Mouse (Mus musculus): ENCODE measurements around the gene D130043K22Rik. TPM values are rescaled to one million over a fixed set of nuclear protein-coding genes. Genes with fewer than 3 reads are reported as not detected.

The D130043K22Rik gene
- polyA plus RNA-seq, 1 experiment from 2014 or later, result 0.27 TPM

GRCm38 (mm10) chr13:24868233-24868632 lies 23.3 kb downstream of the D130043K22Rik start:
- H3K9me3 ChIP-seq (replicated peaks; ENCODE audit: control insufficient read depth, low read length), result no peaks in the 10 kb centered on the region
- peaks cover 5% of the 10 kb centered on the region; the same call in 1 of the 2 replicates for H3K4me1 ChIP-seq (ENCODE audit: control insufficient read depth, low read depth, low read length)
- no peak overlapping the region for H3K27ac ChIP-seq (ENCODE audit: low read length)
- no peaks in the 10 kb centered on the region for H3K27me3 ChIP-seq (ENCODE audit: control insufficient read depth, insufficient read depth, low read depth, low read length)
- 63% methylated on average over 7 of the region's 7 CpGs for WGBS (ENCODE audit: insufficient replicate concordance)
- H3K36me3 ChIP-seq (ENCODE audit: control insufficient read depth, insufficient read depth), result no peaks in the 10 kb centered on the region
- ATAC-seq (ENCODE audit: low read depth), result no peak
- no peak overlapping the region for H3K4me2 ChIP-seq (ENCODE audit: low read depth, low read length)
- no peak overlapping the region for H3K4me3 ChIP-seq (ENCODE audit: low read depth, low read length)
- H3K9ac ChIP-seq (ENCODE audit: low read depth, low read length), result no peak overlapping the region

DNA sequence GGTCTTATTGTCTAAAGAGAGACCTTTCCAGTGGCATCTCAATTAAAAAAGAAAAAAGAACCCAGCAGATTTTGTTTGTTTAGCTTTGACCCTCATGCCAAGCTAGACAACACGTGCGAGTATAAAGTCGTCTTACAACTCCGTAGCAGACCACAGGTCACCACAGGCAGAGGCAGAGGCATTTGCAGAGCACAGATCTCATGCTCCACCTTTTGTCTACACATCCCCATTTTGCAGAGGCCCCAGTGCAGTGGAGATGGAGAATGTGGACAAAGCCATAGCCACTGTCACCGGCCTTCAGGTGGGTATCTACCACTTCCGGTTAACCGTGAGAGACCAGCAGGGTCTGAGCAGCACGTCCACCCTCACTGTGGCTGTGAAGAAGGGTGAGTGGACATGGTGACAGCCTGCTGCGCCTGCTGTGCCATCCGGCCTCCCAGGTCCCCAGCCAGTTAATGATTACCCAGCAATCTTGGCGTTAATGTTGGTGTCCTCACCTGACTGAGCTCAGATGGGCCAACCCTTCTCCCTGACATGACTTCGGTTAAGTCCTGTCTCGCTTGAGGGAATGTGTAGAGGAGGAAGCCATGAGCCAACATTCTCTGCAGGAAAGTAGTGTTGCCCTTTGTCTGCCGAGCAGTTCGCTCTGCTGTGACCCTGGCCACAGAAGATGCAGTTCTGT lies 34.6 kb downstream of the D130043K22Rik start:
- no peaks in the 10 kb centered on the region for H3K27me3 ChIP-seq (ENCODE audit: control insufficient read depth, insufficient read depth, low read depth, low read length)
- H3K9me3 ChIP-seq (replicated peaks; ENCODE audit: control insufficient read depth, low read length), result no peaks in the 10 kb centered on the region
- no peak overlapping the region for H3K4me2 ChIP-seq (ENCODE audit: low read depth, low read length)
- no peaks in the 10 kb centered on the region for H3K4me1 ChIP-seq (ENCODE audit: control insufficient read depth, low read depth, low read length)
- H3K9ac ChIP-seq (ENCODE audit: low read depth, low read length), result no peak overlapping the region
- peak; percentile 65 for ATAC-seq (ENCODE audit: low read depth)
- 58% methylated on average over 15 of the region's 15 CpGs for WGBS (ENCODE audit: insufficient replicate concordance)
- H3K27ac ChIP-seq (ENCODE audit: low read length), result no peak overlapping the region
- H3K36me3 ChIP-seq (ENCODE audit: control insufficient read depth, insufficient read depth), result no peaks in the 10 kb centered on the region
- no peak overlapping the region for H3K4me3 ChIP-seq (ENCODE audit: low read depth, low read length)

- ATAC-seq (ENCODE audit: low read depth), result no peak
- no peaks in the 10 kb centered on the region for H3K4me1 ChIP-seq (ENCODE audit: control insufficient read depth, low read depth, low read length)
These were observed 35.3 kb downstream of the D130043K22Rik start for GRCm38 (mm10) chr13:24880208-24880607.

GRCm38 (mm10) chr13:24880704-24881103 lies 35.8 kb downstream of the D130043K22Rik start:
- ATAC-seq (ENCODE audit: low read depth), result 0 out of 2 replicates have a peak, but pooled peaks have one; percentile 39
- H3K4me2 ChIP-seq (ENCODE audit: low read depth, low read length), result no peak overlapping the region
- H3K9ac ChIP-seq (ENCODE audit: low read depth, low read length), result no peak overlapping the region
- no peak overlapping the region for H3K27ac ChIP-seq (ENCODE audit: low read length)
- H3K27me3 ChIP-seq (ENCODE audit: control insufficient read depth, insufficient read depth, low read depth, low read length), result no peaks in the 10 kb centered on the region
- no peaks in the 10 kb centered on the region for H3K9me3 ChIP-seq (replicated peaks; ENCODE audit: control insufficient read depth, low read length)
- H3K4me1 ChIP-seq (ENCODE audit: control insufficient read depth, low read depth, low read length), result no peaks in the 10 kb centered on the region
- H3K36me3 ChIP-seq (ENCODE audit: control insufficient read depth, insufficient read depth), result no peaks in the 10 kb centered on the region
- WGBS (ENCODE audit: insufficient replicate concordance), result 58% methylated on average over 5 of the region's 5 CpGs
- H3K4me3 ChIP-seq (ENCODE audit: low read depth, low read length), result no peak overlapping the region

More at GRCm38 (mm10) chr13:24880208-24880607, 35.3 kb downstream of the D130043K22Rik start:
- Histone ChIP-seq H3K27ac (ENCODE audit: low read length) (no peak overlapping the region), H3K36me3 (ENCODE audit: control insufficient read depth, insufficient read depth) (no peaks in the 10 kb centered on the region), H3K27me3 (ENCODE audit: control insufficient read depth, insufficient read depth, low read depth, low read length) (no peaks in the 10 kb centered on the region), H3K9me3 (replicated peaks; ENCODE audit: control insufficient read depth, low read length) (no peaks in the 10 kb centered on the region), H3K4me3 (ENCODE audit: low read depth, low read length) (no peak overlapping the region), H3K4me2 (ENCODE audit: low read depth, low read length) (no peak overlapping the region), H3K9ac (ENCODE audit: low read depth, low read length) (no peak overlapping the region)
- 52% methylated on average over 6 of the region's 6 CpGs for WGBS (ENCODE audit: insufficient replicate concordance)

DNA sequence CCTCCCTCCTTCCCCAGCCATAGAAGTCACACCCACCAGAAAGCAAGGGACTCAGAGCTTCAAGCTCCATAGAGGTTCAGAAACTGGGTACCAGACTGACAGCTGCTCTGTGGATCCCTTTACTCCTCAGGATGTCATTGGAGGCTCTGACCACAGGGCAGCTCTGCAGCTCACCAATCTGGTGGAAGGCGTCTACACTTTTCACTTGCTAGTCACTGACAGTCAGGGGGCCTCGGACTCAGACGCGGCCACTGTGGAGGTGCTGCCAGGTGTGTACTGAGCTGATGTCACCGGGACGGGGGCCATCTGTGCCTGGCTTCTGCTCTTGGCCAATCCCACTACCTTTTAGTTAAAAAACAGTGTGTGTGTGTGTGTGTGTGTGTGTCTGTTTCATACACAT lies 37.5 kb downstream of the D130043K22Rik start:
- 65% methylated on average over 6 of the region's 6 CpGs for WGBS (ENCODE audit: insufficient replicate concordance)
- no peaks in the 10 kb centered on the region for H3K9me3 ChIP-seq (replicated peaks; ENCODE audit: control insufficient read depth, low read length)
- H3K9ac ChIP-seq (ENCODE audit: low read depth, low read length), result no peak overlapping the region
- no peaks in the 10 kb centered on the region for H3K36me3 ChIP-seq (ENCODE audit: control insufficient read depth, insufficient read depth)
- H3K4me2 ChIP-seq (ENCODE audit: low read depth, low read length), result no peak overlapping the region
- H3K4me3 ChIP-seq (ENCODE audit: low read depth, low read length), result no peak overlapping the region
- no peak overlapping the region for H3K27ac ChIP-seq (ENCODE audit: low read length)
- ATAC-seq (ENCODE audit: low read depth), result no peak
- no peaks in the 10 kb centered on the region for H3K27me3 ChIP-seq (ENCODE audit: control insufficient read depth, insufficient read depth, low read depth, low read length)
- H3K4me1 ChIP-seq (ENCODE audit: control insufficient read depth, low read depth, low read length), result no peaks in the 10 kb centered on the region

GRCm38 (mm10) chr13:24889554-24889953 lies 44.6 kb downstream of the D130043K22Rik start:
- Histone ChIP-seq H3K27ac (ENCODE audit: low read length) (no peak overlapping the region), H3K27me3 (ENCODE audit: control insufficient read depth, insufficient read depth, low read depth, low read length) (no peaks in the 10 kb centered on the region), H3K36me3 (ENCODE audit: control insufficient read depth, insufficient read depth) (no peaks in the 10 kb centered on the region), H3K4me3 (ENCODE audit: low read depth, low read length) (no peak overlapping the region), H3K4me2 (ENCODE audit: low read depth, low read length) (no peak overlapping the region), H3K4me1 (ENCODE audit: control insufficient read depth, low read depth, low read length) (no peaks in the 10 kb centered on the region), H3K9me3 (replicated peaks; ENCODE audit: control insufficient read depth, low read length) (no peaks in the 10 kb centered on the region), H3K9ac (ENCODE audit: low read depth, low read length) (no peak overlapping the region)
- WGBS (ENCODE audit: insufficient replicate concordance), result 40% methylated on average over 1 of the region's 1 CpGs
- ATAC-seq (ENCODE audit: low read depth), result peak; percentile 37; the same call in 1 of the 2 replicates

GRCm38 (mm10) chr13:24892516-24892915 lies 47.6 kb downstream of the D130043K22Rik start:
- no peaks in the 10 kb centered on the region for H3K27me3 ChIP-seq (ENCODE audit: control insufficient read depth, insufficient read depth, low read depth, low read length)
- H3K36me3 ChIP-seq (ENCODE audit: control insufficient read depth, insufficient read depth), result no peaks in the 10 kb centered on the region
- no peak overlapping the region for H3K4me3 ChIP-seq (ENCODE audit: low read depth, low read length)
- no peaks in the 10 kb centered on the region for H3K4me1 ChIP-seq (ENCODE audit: control insufficient read depth, low read depth, low read length)
- ATAC-seq (ENCODE audit: low read depth), result no peak
- 66% methylated on average over 3 of the region's 3 CpGs for WGBS (ENCODE audit: insufficient replicate concordance)
- H3K4me2 ChIP-seq (ENCODE audit: low read depth, low read length), result no peak overlapping the region
- no peak overlapping the region for H3K27ac ChIP-seq (ENCODE audit: low read length)
- H3K9me3 ChIP-seq (replicated peaks; ENCODE audit: control insufficient read depth, low read length), result no peaks in the 10 kb centered on the region
- H3K9ac ChIP-seq (ENCODE audit: low read depth, low read length), result no peak overlapping the region

GRCm38 (mm10) chr13:24893880-24894279 lies 48.9 kb downstream of the D130043K22Rik start:
- H3K4me1 ChIP-seq (ENCODE audit: control insufficient read depth, low read depth, low read length), result no peaks in the 10 kb centered on the region
- ATAC-seq (ENCODE audit: low read depth), result no peak

DNA sequence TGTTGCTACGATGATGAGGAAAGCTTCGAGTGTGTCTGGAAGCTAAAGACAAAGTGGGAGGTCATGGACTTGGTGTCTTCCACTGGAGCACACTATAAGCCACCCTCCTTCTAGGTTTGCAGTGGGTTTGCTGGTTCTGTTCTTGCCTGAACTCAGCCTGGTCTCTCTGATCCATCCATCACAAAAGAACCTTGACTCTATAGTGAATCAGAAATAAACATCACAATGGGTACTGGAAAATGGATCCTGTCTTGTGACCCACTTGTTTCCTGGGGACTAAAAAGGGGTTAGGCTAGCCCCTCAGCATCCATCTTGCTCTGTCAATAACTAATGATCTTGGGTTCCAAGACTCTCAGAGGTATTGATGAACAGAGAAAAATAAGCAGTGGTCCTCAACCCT lies 57.0 kb downstream of the D130043K22Rik start:
- WGBS (ENCODE audit: insufficient replicate concordance), result 59% methylated on average over 2 of the region's 2 CpGs
- no peaks in the 10 kb centered on the region for H3K9me3 ChIP-seq (replicated peaks; ENCODE audit: control insufficient read depth, low read length)

More at GRCm38 (mm10) chr13:24893880-24894279, 48.9 kb downstream of the D130043K22Rik start:
- no peaks in the 10 kb centered on the region for H3K36me3 ChIP-seq (ENCODE audit: control insufficient read depth, insufficient read depth)
- H3K9me3 ChIP-seq (replicated peaks; ENCODE audit: control insufficient read depth, low read length), result no peaks in the 10 kb centered on the region
- H3K27me3 ChIP-seq (ENCODE audit: control insufficient read depth, insufficient read depth, low read depth, low read length), result no peaks in the 10 kb centered on the region
- no peak overlapping the region for H3K27ac ChIP-seq (ENCODE audit: low read length)
- H3K4me2 ChIP-seq (ENCODE audit: low read depth, low read length), result no peak overlapping the region
- no peak overlapping the region for H3K9ac ChIP-seq (ENCODE audit: low read depth, low read length)
- 44% methylated on average over 2 of the region's 2 CpGs for WGBS (ENCODE audit: insufficient replicate concordance)
- no peak overlapping the region for H3K4me3 ChIP-seq (ENCODE audit: low read depth, low read length)

More for the DNA sequence above, 57.0 kb downstream of the D130043K22Rik start:
- Histone ChIP-seq H3K36me3 (ENCODE audit: control insufficient read depth, insufficient read depth) (no peaks in the 10 kb centered on the region), H3K27ac (ENCODE audit: low read length) (no peak overlapping the region), H3K9ac (ENCODE audit: low read depth, low read length) (no peak overlapping the region), H3K4me2 (ENCODE audit: low read depth, low read length) (no peak overlapping the region), H3K4me3 (ENCODE audit: low read depth, low read length) (no peak overlapping the region), H3K4me1 (ENCODE audit: control insufficient read depth, low read depth, low read length) (no peaks in the 10 kb centered on the region), H3K27me3 (ENCODE audit: control insufficient read depth, insufficient read depth, low read depth, low read length) (no peaks in the 10 kb centered on the region)
- no peak for ATAC-seq (ENCODE audit: low read depth)
